Mouse (Mus musculus): ENCODE results near the gene Prkch.

- TF ChIP-seq CTCF (IDR thresholded peaks at IDR 0.05; ENCODE audit: extremely low read depth, insufficient read depth, insufficient read length, insufficient replicate concordance) (no peak), POLR2A (IDR thresholded peaks at IDR 0.05; ENCODE audit: low read depth, low read length) (no peak)
These were observed 72.1 kb downstream of the Prkch start for GRCm38 (mm10) chr12:73656568-73657204.

All from spleen, adult 2 months (tissue).